Mouse (Mus musculus): Measurements from ENCODE around the gene Smad3. TPM values are rescaled to one million over a fixed set of nuclear protein-coding genes. Genes with fewer than 3 reads are reported as not detected.
A peak's percentile ranks its signal among the peaks of the same experiment; 100 is the strongest.

Smad3 gene
- polyA plus RNA-seq, 1 experiment from 2014 or later, result 11.9 TPM

GRCm38 (mm10) chr9:63722918-63723317 lies 34.9 kb downstream of the Smad3 start:
- ATAC-seq (ENCODE audit: low FRiP score), result no peak
- Histone ChIP-seq H3K9ac (no peak overlapping the region), H3K4me1 (replicated peaks) (peaks cover 25% of the 10 kb centered on the region), H3K4me3 (no peak overlapping the region), H3K27ac (no peak overlapping the region), H3K27me3 (no peaks in the 10 kb centered on the region), H3K36me3 (no peaks in the 10 kb centered on the region), H3K9me3 (no peaks in the 10 kb centered on the region), H3K4me2 (no peak overlapping the region)
- WGBS, result 75% methylated on average over 9 of the region's 9 CpGs

GRCm38 (mm10) chr9:63722350-63722749 lies 35.4 kb downstream of the Smad3 start:
- ATAC-seq (ENCODE audit: low FRiP score), result no peak

GRCm38 (mm10) chr9:63721573-63722275 lies 36.1 kb downstream of the Smad3 start:
- peak overlapping the region; percentile 40; the same call in 1 of the 2 replicates for H3K27ac ChIP-seq

More at GRCm38 (mm10) chr9:63722350-63722749, 35.4 kb downstream of the Smad3 start:
- Histone ChIP-seq H3K9me3 (no peaks in the 10 kb centered on the region), H3K4me3 (no peak overlapping the region), H3K4me2 (no peak overlapping the region), H3K4me1 (replicated peaks) (peaks cover 26% of the 10 kb centered on the region), H3K27me3 (no peaks in the 10 kb centered on the region), H3K9ac (no peak overlapping the region), H3K36me3 (no peaks in the 10 kb centered on the region), H3K27ac (no peak overlapping the region)
- WGBS, result 89% methylated on average over 7 of the region's 7 CpGs

GRCm38 (mm10) chr9:63720715-63721114 lies 37.1 kb downstream of the Smad3 start:
- Histone ChIP-seq H3K4me2 (no peak overlapping the region), H3K4me1 (replicated peaks) (peaks cover 33% of the 10 kb centered on the region), H3K9ac (no peak overlapping the region), H3K27me3 (no peaks in the 10 kb centered on the region), H3K9me3 (no peaks in the 10 kb centered on the region), H3K36me3 (no peaks in the 10 kb centered on the region), H3K27ac (peak overlapping the region; percentile 3; the same call in 1 of the 2 replicates), H3K4me3 (no peak overlapping the region)
- 82% methylated on average over 6 of the region's 6 CpGs for WGBS
- ATAC-seq (ENCODE audit: low FRiP score), result no peak

More at GRCm38 (mm10) chr9:63721573-63722275, 36.1 kb downstream of the Smad3 start:
- H3K9ac ChIP-seq, result no peak overlapping the region
- H3K4me2 ChIP-seq, result no peak overlapping the region
- no peaks in the 10 kb centered on the region for H3K9me3 ChIP-seq
- WGBS, result 91% methylated on average over 9 of the region's 9 CpGs
- no peak for ATAC-seq (ENCODE audit: low FRiP score)
- no peak overlapping the region for H3K4me3 ChIP-seq
- H3K36me3 ChIP-seq, result no peaks in the 10 kb centered on the region
- H3K4me1 ChIP-seq (replicated peaks), result peaks cover 31% of the 10 kb centered on the region
- no peaks in the 10 kb centered on the region for H3K27me3 ChIP-seq

- no peaks in the 10 kb centered on the region for H3K9me3 ChIP-seq
- no peak overlapping the region for H3K4me3 ChIP-seq
- H3K27me3 ChIP-seq, result no peaks in the 10 kb centered on the region
- peaks cover 33% of the 10 kb centered on the region for H3K4me1 ChIP-seq (replicated peaks)
- no peak overlapping the region for H3K4me2 ChIP-seq
- no peak overlapping the region for H3K9ac ChIP-seq
- ATAC-seq (ENCODE audit: low FRiP score), result no peak
- no peaks in the 10 kb centered on the region for H3K36me3 ChIP-seq
- WGBS, result 84% methylated on average over 16 of the region's 16 CpGs
- H3K27ac ChIP-seq, result peak overlapping the region; percentile 9; the same call in 1 of the 2 replicates
Measured at GRCm38 (mm10) chr9:63719770-63720440, 37.9 kb downstream of the Smad3 start.

GRCm38 (mm10) chr9:63718735-63719358 lies 38.9 kb downstream of the Smad3 start:
- no peaks in the 10 kb centered on the region for H3K9me3 ChIP-seq
- H3K36me3 ChIP-seq, result no peaks in the 10 kb centered on the region
- ATAC-seq (ENCODE audit: low FRiP score), result no peak
- 84% methylated on average over 9 of the region's 9 CpGs for WGBS
- no peak overlapping the region for H3K27ac ChIP-seq
- H3K4me3 ChIP-seq, result no peak overlapping the region
- H3K4me1 ChIP-seq (replicated peaks), result peaks cover 33% of the 10 kb centered on the region
- no peaks in the 10 kb centered on the region for H3K27me3 ChIP-seq
- no peak overlapping the region for H3K4me2 ChIP-seq
- no peak overlapping the region for H3K9ac ChIP-seq

GRCm38 (mm10) chr9:63718170-63718569 lies 39.6 kb downstream of the Smad3 start:
- Histone ChIP-seq H3K4me2 (no peak overlapping the region), H3K4me1 (replicated peaks) (peaks cover 36% of the 10 kb centered on the region)
- 92% methylated on average over 4 of the region's 4 CpGs for WGBS

GRCm38 (mm10) chr9:63717474-63718005 lies 40.3 kb downstream of the Smad3 start:
- no peaks in the 10 kb centered on the region for H3K36me3 ChIP-seq
- no peak overlapping the region for H3K4me3 ChIP-seq
- H3K4me1 ChIP-seq (replicated peaks), result peaks cover 42% of the 10 kb centered on the region
- H3K27ac ChIP-seq, result no peak overlapping the region
- WGBS, result 83% methylated on average over 3 of the region's 3 CpGs
- H3K9ac ChIP-seq, result no peak overlapping the region
- ATAC-seq (ENCODE audit: low FRiP score), result no peak
- no peaks in the 10 kb centered on the region for H3K9me3 ChIP-seq
- H3K27me3 ChIP-seq, result no peaks in the 10 kb centered on the region
- H3K4me2 ChIP-seq, result no peak overlapping the region

More at GRCm38 (mm10) chr9:63718170-63718569, 39.6 kb downstream of the Smad3 start:
- Histone ChIP-seq H3K27me3 (no peaks in the 10 kb centered on the region), H3K4me3 (no peak overlapping the region), H3K27ac (no peak overlapping the region), H3K9ac (no peak overlapping the region), H3K9me3 (no peaks in the 10 kb centered on the region), H3K36me3 (no peaks in the 10 kb centered on the region)
- ATAC-seq (ENCODE audit: low FRiP score), result no peak

GRCm38 (mm10) chr9:63716150-63717138 lies 41.4 kb downstream of the Smad3 start:
- H3K36me3 ChIP-seq, result no peaks in the 10 kb centered on the region
- no peaks in the 10 kb centered on the region for H3K9me3 ChIP-seq
- peak overlapping the region; percentile 55; the same call in 1 of the 2 replicates for H3K27ac ChIP-seq
- ATAC-seq (ENCODE audit: low FRiP score), result no peak
- no peaks in the 10 kb centered on the region for H3K27me3 ChIP-seq
- no peak overlapping the region for H3K4me3 ChIP-seq
- no peak overlapping the region; the same call in 1 of the 2 replicates for H3K9ac ChIP-seq
- peaks cover 49% of the 10 kb centered on the region for H3K4me1 ChIP-seq (replicated peaks)
- no peak overlapping the region for H3K4me2 ChIP-seq
- 25% methylated on average over 17 of the region's 18 CpGs for WGBS

- Histone ChIP-seq H3K4me1 (replicated peaks) (peaks cover 45% of the 10 kb centered on the region), H3K27ac (no peak overlapping the region), H3K9me3 (no peaks in the 10 kb centered on the region), H3K4me3 (no peak overlapping the region), H3K9ac (no peak overlapping the region), H3K27me3 (no peaks in the 10 kb centered on the region), H3K4me2 (no peak overlapping the region), H3K36me3 (no peaks in the 10 kb centered on the region)
- 82% methylated on average over 6 of the region's 6 CpGs for WGBS
- no peak for ATAC-seq (ENCODE audit: low FRiP score)
Measured at GRCm38 (mm10) chr9:63714572-63714971, 43.2 kb downstream of the Smad3 start.

- Histone ChIP-seq H3K9ac (no peak overlapping the region), H3K36me3 (no peaks in the 10 kb centered on the region), H3K4me1 (replicated peaks) (peaks cover 35% of the 10 kb centered on the region), H3K4me2 (no peak overlapping the region), H3K9me3 (no peaks in the 10 kb centered on the region), H3K4me3 (no peak overlapping the region), H3K27me3 (no peaks in the 10 kb centered on the region), H3K27ac (no peak overlapping the region)
- no peak for ATAC-seq (ENCODE audit: low FRiP score)
- WGBS, result 44% methylated on average over 6 of the region's 6 CpGs
Measured at GRCm38 (mm10) chr9:63712838-63713237, 45.0 kb downstream of the Smad3 start.

Measured in hindbrain, embryonic 13.5 days (tissue).